Mouse (Mus musculus): ENCODE data around the gene Cacng8. TPM values are rescaled to one million over a fixed set of nuclear protein-coding genes. Genes with fewer than 3 reads are reported as not detected.
"Not testable (repeated sequence)": the region's sequence is repeated elsewhere in the genome, so short reads cannot be mapped to it uniquely, and the experiment has no call there.

Cacng8 gene
- polyA plus RNA-seq, 1 experiment from 2014 or later, result 17.3 TPM

DNA sequence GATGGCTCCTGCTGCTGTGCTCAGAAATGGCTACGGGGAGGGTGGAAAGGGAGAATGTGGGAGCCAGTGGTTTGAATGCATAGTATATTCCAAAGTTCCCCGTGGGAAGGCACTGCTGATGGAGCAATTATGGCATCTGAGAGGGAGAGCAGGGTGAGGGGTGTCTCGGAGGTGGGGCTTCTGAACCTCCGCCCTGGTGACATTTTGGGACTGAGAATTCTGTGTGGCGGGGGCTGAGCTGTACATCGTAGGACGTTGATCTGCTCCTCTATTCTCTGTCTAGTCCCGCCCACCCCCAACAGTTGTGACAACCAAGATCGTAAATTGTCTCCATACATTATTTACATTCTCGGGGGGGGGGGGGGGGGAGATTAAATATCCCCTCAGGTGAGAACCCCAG is 6.9 kb downstream of the Cacng8 start:
- H3K4me1 ChIP-seq (ENCODE audit: control insufficient read depth, insufficient read depth, low read length), result peaks cover 31% of the 10 kb centered on the region
- H3K9me3 ChIP-seq (replicated peaks; ENCODE audit: control insufficient read depth, low read length, poor library complexity, severe bottlenecking), result no peaks in the 10 kb centered on the region
- H3K27ac ChIP-seq (ENCODE audit: low read length), result no peak overlapping the region
- 49% methylated on average over 10 of the region's 10 CpGs for WGBS
- H3K36me3 ChIP-seq (ENCODE audit: control insufficient read depth, insufficient read depth, low read length), result peaks cover 4% of the 10 kb centered on the region; the same call in 1 of the 2 replicates
- no peak for ATAC-seq
- H3K4me3 ChIP-seq (ENCODE audit: low read depth, low read length), result no peak overlapping the region
- peak overlapping the region; percentile 29 for H3K4me2 ChIP-seq (ENCODE audit: low read length)
- H3K27me3 ChIP-seq (ENCODE audit: control insufficient read depth, insufficient read depth, low read depth, low read length), result no peaks in the 10 kb centered on the region
- H3K9ac ChIP-seq (ENCODE audit: low read depth, low read length), result peak overlapping the region; percentile 17; the same call in 1 of the 2 replicates

DNA sequence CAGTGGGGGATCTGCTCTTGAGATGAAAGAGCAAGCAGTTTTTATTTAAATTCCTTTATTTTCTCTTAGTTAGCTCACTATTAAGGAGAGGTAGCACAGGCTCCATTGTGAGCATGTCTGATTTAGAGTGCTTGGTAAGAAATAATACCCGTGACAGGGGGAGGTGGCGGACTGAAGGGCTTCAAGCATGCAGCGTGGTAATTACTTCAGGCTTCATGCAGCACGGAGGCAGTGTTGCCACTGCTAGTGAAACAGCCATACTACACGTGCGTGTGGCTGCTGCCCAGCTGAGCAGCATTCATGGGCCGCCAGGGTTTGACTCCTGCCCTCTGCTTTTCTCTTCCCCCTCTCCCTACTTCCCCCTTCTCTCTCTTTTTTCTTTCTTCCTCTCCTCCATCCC is 7.3 kb downstream of the Cacng8 start:
- ATAC-seq, result peak; percentile 75
- Histone ChIP-seq H3K27me3 (ENCODE audit: control insufficient read depth, insufficient read depth, low read depth, low read length) (no peaks in the 10 kb centered on the region), H3K27ac (ENCODE audit: low read length) (no peak overlapping the region), H3K4me1 (ENCODE audit: control insufficient read depth, insufficient read depth, low read length) (peaks cover 26% of the 10 kb centered on the region), H3K9me3 (replicated peaks; ENCODE audit: control insufficient read depth, low read length, poor library complexity, severe bottlenecking) (no peaks in the 10 kb centered on the region), H3K4me3 (ENCODE audit: low read depth, low read length) (no peak overlapping the region), H3K4me2 (ENCODE audit: low read length) (peak overlapping the region; percentile 29), H3K36me3 (ENCODE audit: control insufficient read depth, insufficient read depth, low read length) (peaks cover 4% of the 10 kb centered on the region; the same call in 1 of the 2 replicates), H3K9ac (ENCODE audit: low read depth, low read length) (peak overlapping the region; percentile 17; the same call in 1 of the 2 replicates)
- WGBS, result 9% methylated on average over 7 of the region's 7 CpGs

DNA sequence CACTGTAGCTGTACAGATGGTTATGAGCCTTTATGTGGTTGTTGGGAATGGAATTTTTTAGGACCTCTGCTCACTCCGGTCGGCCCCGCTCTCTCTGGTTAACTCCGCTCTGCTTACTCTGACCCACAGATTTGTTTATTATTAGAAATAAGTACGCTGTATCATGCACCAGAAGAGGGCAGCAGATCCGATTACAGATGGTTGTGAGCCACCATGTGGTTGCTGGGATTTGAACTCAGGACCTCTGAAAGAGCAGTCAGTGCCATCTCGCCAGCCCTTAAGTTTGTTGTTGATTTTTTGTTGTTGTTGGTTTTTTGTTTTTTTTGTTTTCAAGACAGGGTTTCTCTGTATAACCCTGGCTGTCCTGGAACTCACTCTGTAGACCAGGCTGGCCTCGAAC is 7.9 kb downstream of the Cacng8 start:
- not testable (repeated sequence) for H3K27me3 ChIP-seq (ENCODE audit: control insufficient read depth, insufficient read depth, low read depth, low read length); H3K27ac ChIP-seq (ENCODE audit: low read length); H3K9ac ChIP-seq (ENCODE audit: low read depth, low read length); H3K4me3 ChIP-seq (ENCODE audit: low read depth, low read length); H3K4me2 ChIP-seq (ENCODE audit: low read length); H3K9me3 ChIP-seq (replicated peaks; ENCODE audit: control insufficient read depth, low read length, poor library complexity, severe bottlenecking); H3K36me3 ChIP-seq (ENCODE audit: control insufficient read depth, insufficient read depth, low read length); ATAC-seq
- 93% methylated on average over 8 of the region's 8 CpGs for WGBS
- H3K4me1 ChIP-seq (ENCODE audit: control insufficient read depth, insufficient read depth, low read length), result peaks cover 21% of the 10 kb centered on the region

DNA sequence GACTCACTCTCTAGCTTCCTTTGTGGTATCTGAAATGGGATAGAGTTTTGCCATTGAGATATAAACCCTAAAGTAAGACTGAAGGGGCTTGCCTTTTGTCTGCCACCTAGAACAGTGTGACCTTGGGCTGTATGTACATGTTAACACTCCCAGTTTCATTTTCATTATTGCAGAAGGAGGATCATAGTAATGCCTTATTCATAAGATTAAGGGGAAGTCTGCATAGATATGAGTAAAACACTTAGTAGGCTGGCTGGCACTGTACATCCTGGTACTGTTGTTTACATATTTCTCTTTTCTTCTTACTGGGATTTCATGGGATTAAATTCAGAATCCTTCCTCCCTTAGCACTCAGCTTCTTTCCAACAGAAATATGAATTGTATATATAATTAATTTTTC is 9.5 kb downstream of the Cacng8 start:
- Histone ChIP-seq H3K9me3 (replicated peaks; ENCODE audit: control insufficient read depth, low read length, poor library complexity, severe bottlenecking) (no peaks in the 10 kb centered on the region), H3K4me2 (ENCODE audit: low read length) (no peak overlapping the region), H3K4me1 (ENCODE audit: control insufficient read depth, insufficient read depth, low read length) (peaks cover 17% of the 10 kb centered on the region), H3K9ac (ENCODE audit: low read depth, low read length) (no peak overlapping the region), H3K27ac (ENCODE audit: low read length) (no peak overlapping the region), H3K27me3 (ENCODE audit: control insufficient read depth, insufficient read depth, low read depth, low read length) (no peaks in the 10 kb centered on the region), H3K4me3 (ENCODE audit: low read depth, low read length) (no peak overlapping the region), H3K36me3 (ENCODE audit: control insufficient read depth, insufficient read depth, low read length) (0 out of 2 replicates have a peak, but pooled peaks cover 3% of the 10 kb centered on the region)
- no peak for ATAC-seq

DNA sequence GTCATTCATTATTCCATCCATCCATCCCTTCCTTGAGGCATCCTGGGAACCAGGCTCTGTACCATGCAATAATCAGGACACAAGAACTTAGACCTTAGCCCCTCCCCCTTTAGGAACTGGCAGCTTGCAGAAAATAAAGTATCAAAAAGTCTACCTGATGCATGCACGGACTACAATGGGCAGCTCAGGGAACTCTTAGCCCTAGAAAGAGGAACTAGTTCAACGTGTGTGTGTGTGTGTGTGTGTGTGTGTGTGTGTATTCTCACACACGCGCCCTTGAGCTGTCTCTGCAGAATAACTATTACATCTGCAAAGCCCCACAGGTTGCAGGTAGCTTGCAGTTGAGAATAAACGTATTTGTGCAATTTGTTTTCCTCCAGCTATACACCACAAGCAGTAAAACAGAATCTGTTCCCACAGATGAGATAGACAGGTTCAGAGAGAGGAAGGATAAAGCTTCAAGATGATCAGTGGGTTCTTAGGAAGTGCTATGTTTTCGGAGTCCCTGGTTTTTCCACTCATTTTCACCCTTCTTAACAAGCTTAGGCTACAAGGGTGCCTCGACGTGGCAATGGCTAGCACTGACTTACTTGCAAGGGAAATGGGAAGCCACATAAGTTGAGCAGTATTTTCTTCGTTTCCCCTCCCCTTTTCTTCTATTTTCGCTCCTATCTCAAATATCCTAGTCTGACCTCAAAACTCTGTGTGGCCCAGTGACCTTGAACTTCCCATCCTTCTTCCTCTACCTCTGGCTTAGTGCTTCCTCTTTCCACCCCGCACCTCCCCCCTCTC is 19.4 kb downstream of the Cacng8 start:
- H3K9ac ChIP-seq (ENCODE audit: low read depth, low read length), result no peak overlapping the region
- no peak overlapping the region for H3K4me2 ChIP-seq (ENCODE audit: low read length)
- H3K9me3 ChIP-seq (replicated peaks; ENCODE audit: control insufficient read depth, low read length, poor library complexity, severe bottlenecking), result no peaks in the 10 kb centered on the region
- WGBS, result 75% methylated on average over 11 of the region's 11 CpGs
- no peak for ATAC-seq
- H3K36me3 ChIP-seq (ENCODE audit: control insufficient read depth, insufficient read depth, low read length), result no peaks in the 10 kb centered on the region
- no peak overlapping the region for H3K27ac ChIP-seq (ENCODE audit: low read length)
- H3K4me3 ChIP-seq (ENCODE audit: low read depth, low read length), result no peak overlapping the region
- H3K4me1 ChIP-seq (ENCODE audit: control insufficient read depth, insufficient read depth, low read length), result peaks cover 16% of the 10 kb centered on the region
- peaks cover 17% of the 10 kb centered on the region for H3K27me3 ChIP-seq (ENCODE audit: control insufficient read depth, insufficient read depth, low read depth, low read length)

DNA sequence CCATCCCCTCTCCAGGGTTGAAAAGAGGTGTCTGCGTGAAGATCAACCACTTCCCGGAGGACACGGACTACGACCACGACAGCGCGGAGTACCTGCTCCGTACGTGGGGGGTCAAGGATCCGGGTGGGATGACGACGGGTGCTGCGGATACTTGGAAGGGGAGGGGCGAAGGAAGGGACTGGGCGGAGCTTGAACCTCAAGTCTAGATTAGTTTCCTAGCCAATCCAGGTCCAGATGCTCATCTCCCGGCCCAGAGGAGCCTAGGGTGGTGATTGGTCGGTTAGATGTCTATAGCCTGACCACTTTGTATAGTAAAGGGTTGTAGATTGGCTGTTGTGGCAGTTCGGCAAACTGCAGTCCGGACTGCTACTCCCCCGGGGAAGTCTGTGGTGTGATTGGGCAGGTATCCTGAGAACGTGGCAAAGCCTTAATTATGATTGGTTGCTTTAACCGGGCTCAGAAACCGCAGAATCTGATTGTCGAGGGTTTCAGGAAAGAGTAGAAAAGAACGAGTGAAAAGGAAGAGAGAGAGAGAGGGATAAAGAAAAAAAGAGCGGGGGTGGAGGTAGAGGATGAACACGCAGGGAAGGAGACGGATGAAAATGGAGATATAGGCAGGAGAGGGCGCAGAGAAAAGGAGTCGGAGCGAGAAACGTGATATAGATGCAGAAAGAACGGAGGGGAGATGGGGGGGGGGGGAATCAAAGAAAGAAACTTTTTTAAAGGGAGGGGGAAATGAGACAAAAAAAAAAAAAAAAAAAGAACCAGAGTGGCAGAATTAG is 20.9 kb downstream of the Cacng8 start:
- Histone ChIP-seq H3K4me3 (ENCODE audit: low read depth, low read length) (peak overlapping the region; percentile 34), H3K36me3 (ENCODE audit: control insufficient read depth, insufficient read depth, low read length) (no peaks in the 10 kb centered on the region), H3K9ac (ENCODE audit: low read depth, low read length) (peak overlapping the region; percentile 1; the same call in 1 of the 2 replicates), H3K4me1 (ENCODE audit: control insufficient read depth, insufficient read depth, low read length) (peaks cover 20% of the 10 kb centered on the region), H3K9me3 (replicated peaks; ENCODE audit: control insufficient read depth, low read length, poor library complexity, severe bottlenecking) (no peaks in the 10 kb centered on the region), H3K4me2 (ENCODE audit: low read length) (peak overlapping the region; percentile 83), H3K27ac (ENCODE audit: low read length) (no peak overlapping the region), H3K27me3 (ENCODE audit: control insufficient read depth, insufficient read depth, low read depth, low read length) (peaks cover 20% of the 10 kb centered on the region)
- ATAC-seq, result peak; percentile 86
- under 1% methylated on average over 33 of the region's 33 CpGs for WGBS

DNA sequence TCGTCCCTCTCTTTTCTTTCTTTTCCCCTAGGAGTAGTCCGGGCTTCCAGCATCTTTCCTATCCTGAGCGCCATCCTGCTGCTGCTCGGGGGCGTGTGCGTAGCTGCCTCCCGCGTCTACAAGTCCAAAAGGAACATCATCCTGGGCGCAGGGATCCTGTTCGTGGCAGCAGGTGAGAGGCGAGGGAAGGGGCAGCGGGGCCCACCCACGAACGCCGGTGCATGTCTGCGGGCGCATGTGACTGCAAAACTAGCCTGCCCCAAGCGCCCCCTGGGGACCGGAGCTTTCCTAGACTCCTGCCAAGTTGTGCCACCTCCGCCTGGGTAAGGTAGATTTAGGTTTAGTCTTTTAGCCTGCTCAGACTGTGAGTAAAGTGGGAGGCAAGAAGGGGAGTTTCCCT is 21.6 kb downstream of the Cacng8 start:
- no peaks in the 10 kb centered on the region for H3K9me3 ChIP-seq (replicated peaks; ENCODE audit: control insufficient read depth, low read length, poor library complexity, severe bottlenecking)
- H3K27ac ChIP-seq (ENCODE audit: low read length), result no peak overlapping the region
- H3K4me3 ChIP-seq (ENCODE audit: low read depth, low read length), result peak overlapping the region; percentile 34
- H3K4me1 ChIP-seq (ENCODE audit: control insufficient read depth, insufficient read depth, low read length), result peaks cover 20% of the 10 kb centered on the region
- 2% methylated on average over 20 of the region's 20 CpGs for WGBS
- ATAC-seq, result no peak
- H3K4me2 ChIP-seq (ENCODE audit: low read length), result peak overlapping the region; percentile 83
- no peaks in the 10 kb centered on the region for H3K36me3 ChIP-seq (ENCODE audit: control insufficient read depth, insufficient read depth, low read length)
- H3K9ac ChIP-seq (ENCODE audit: low read depth, low read length), result peak overlapping the region; percentile 58
- H3K27me3 ChIP-seq (ENCODE audit: control insufficient read depth, insufficient read depth, low read depth, low read length), result peaks cover 20% of the 10 kb centered on the region

DNA sequence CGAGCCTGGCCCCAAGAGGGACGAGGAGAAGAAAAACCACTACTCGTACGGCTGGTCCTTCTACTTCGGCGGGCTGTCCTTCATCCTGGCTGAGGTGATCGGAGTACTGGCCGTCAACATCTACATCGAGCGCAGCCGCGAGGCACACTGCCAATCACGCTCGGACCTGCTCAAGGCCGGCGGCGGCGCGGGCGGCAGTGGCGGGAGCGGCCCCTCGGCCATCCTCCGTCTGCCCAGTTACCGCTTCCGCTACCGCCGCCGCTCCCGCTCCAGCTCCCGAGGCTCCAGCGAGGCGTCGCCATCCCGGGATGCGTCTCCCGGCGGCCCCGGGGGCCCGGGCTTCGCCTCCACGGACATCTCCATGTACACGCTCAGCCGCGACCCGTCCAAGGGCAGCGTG is 24.4 kb downstream of the Cacng8 start:
- Histone ChIP-seq H3K9me3 (replicated peaks; ENCODE audit: control insufficient read depth, low read length, poor library complexity, severe bottlenecking) (no peaks in the 10 kb centered on the region), H3K9ac (ENCODE audit: low read depth, low read length) (peak overlapping the region; percentile 79), H3K27me3 (ENCODE audit: control insufficient read depth, insufficient read depth, low read depth, low read length) (peaks cover 20% of the 10 kb centered on the region), H3K4me1 (ENCODE audit: control insufficient read depth, insufficient read depth, low read length) (peaks cover 20% of the 10 kb centered on the region), H3K36me3 (ENCODE audit: control insufficient read depth, insufficient read depth, low read length) (no peaks in the 10 kb centered on the region), H3K4me2 (ENCODE audit: low read length) (peak overlapping the region; percentile 92), H3K27ac (ENCODE audit: low read length) (peak overlapping the region; percentile 47; the same call in 1 of the 2 replicates), H3K4me3 (ENCODE audit: low read depth, low read length) (peak overlapping the region; percentile 61)
- under 1% methylated on average over 36 of the region's 47 CpGs for WGBS
- ATAC-seq, result peak; percentile 18; the same call in 1 of the 2 replicates

DNA sequence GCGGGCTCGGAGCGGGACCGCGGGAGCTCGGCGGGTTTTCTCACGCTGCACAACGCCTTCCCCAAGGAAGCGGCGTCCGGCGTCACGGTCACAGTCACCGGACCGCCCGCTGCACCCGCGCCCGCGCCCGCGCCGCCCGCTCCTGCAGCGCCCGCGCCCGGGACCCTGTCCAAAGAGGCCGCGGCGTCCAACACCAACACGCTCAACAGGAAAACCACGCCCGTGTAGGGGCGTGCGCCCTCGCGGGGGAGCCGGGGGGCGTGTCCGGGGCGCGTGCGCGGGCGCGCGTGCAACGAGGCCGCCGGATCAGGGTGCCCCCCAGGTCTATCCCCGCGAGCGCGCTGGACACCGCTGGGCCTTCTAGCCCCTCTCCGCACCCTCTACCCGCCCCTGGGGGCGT is 24.9 kb downstream of the Cacng8 start:
- H3K4me2 ChIP-seq (ENCODE audit: low read length), result peak overlapping the region; percentile 92
- 0% methylated on average over 42 of the region's 60 CpGs for WGBS
- H3K9me3 ChIP-seq (replicated peaks; ENCODE audit: control insufficient read depth, low read length, poor library complexity, severe bottlenecking), result no peaks in the 10 kb centered on the region
- peaks cover 20% of the 10 kb centered on the region for H3K27me3 ChIP-seq (ENCODE audit: control insufficient read depth, insufficient read depth, low read depth, low read length)
- no peak overlapping the region for H3K27ac ChIP-seq (ENCODE audit: low read length)
- peak overlapping the region; percentile 79 for H3K9ac ChIP-seq (ENCODE audit: low read depth, low read length)
- H3K36me3 ChIP-seq (ENCODE audit: control insufficient read depth, insufficient read depth, low read length), result no peaks in the 10 kb centered on the region
- peaks cover 20% of the 10 kb centered on the region for H3K4me1 ChIP-seq (ENCODE audit: control insufficient read depth, insufficient read depth, low read length)
- peak overlapping the region; percentile 61 for H3K4me3 ChIP-seq (ENCODE audit: low read depth, low read length)
- peak; percentile 19; the same call in 1 of the 2 replicates for ATAC-seq

Data from midbrain, embryonic 16.5 days (tissue).